Mouse (Mus musculus) embryonic fibroblast, embryonic 13.5 days (primary cell): ENCODE results near the gene 2700049A03Rik.

Experiments used
- CTCF ChIP-seq: IDR thresholded peaks from 2 replicates; pipeline ENCODE4 v1.5.1; 2011; ENCODE audit warnings: mild to moderate bottlenecking, control low read depth, low read length, moderate library complexity, borderline replicate concordance; ENCODE audit not compliant: insufficient read depth
- POLR2A ChIP-seq: IDR thresholded peaks from 2 replicates; pipeline ENCODE4 v1.6.1; 2011; ENCODE audit warnings: low read depth, mild to moderate bottlenecking, control low read depth, low read length, moderate library complexity

GRCm38 (mm10) chr12:71204303-71204702, 67.7 kb downstream of the 2700049A03Rik start:
- TF ChIP-seq CTCF (no peak), POLR2A (no peak)
